Mouse (Mus musculus): ENCODE data around the gene Umad1.

- no peak for TF ChIP-seq CTCF (IDR thresholded peaks at IDR 0.05; ENCODE audit: low read depth)
- no peak for TF ChIP-seq EP300 (optimal IDR thresholded peaks at IDR 0.05)
Observed at GRCm38 (mm10) chr6:8339453-8339852, 80.4 kb downstream of the Umad1 start.
